9 mouse cellular contexts compared by ENCODE assay signal in the genomic region with DNA sequence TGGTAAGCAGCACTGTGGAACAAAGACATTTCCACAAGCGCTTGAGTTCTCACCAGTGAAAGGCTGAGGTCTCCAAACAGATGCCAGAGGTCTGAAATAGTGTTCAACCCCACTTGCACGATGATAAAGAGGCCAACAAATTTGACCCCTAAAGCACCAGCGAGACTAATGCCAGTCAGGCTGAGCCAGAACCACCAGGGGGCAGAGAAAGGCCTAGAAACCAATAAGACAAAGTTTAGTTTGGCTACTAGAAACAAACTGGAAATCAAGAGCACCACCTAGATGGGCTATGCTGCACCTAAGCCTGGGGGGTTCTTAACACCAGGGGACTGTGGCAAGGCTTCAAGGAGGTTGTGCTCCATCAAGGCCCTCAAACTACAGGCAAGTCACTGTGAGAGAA. TPM values are rescaled to one million over a fixed set of nuclear protein-coding genes. Genes with fewer than 3 reads are reported as not detected.
DNase-seq lines count a peak whose midpoint lies in the region; TF ChIP-seq lines count a peak whose summit lies in the region.
"Had no signal": no experiment of that assay in that cellular context is flagged by ENCODE, and none has a peak within 500 bp of the region (broad histone marks: within the 10 kb centered on the region; RNA-seq: fewer than 3 reads in every experiment).

No protein-coding gene starts in this region.

- DNase-seq in adrenal gland, adult (ENCODE audit: inconsistent age in 2 of 2, low spot score in 1 of 2): peak; percentile 29 to 86
- no peak for DNase-seq in adrenal gland, adult 8-10 months
- DNase-seq in left cerebral cortex, adult 2 months (ENCODE audit: extremely low spot score in 1 of 2, low spot score in 2 of 2): no peak
- no peak for DNase-seq in left cerebral cortex, adult 9 months (ENCODE audit: low spot score in 2 of 2)
- peak; percentile 74 for DNase-seq in adrenal gland, postnatal 14 days
- DNase-seq in kidney, postnatal 4 days: peak; percentile 57 to 59
- peak; percentile 46 for DNase-seq in thymus, postnatal 25 days
- no peak for DNase-seq in right cerebral cortex, postnatal 25 days

- H3K4me3 ChIP-seq in left cerebral cortex, adult 2 months: no peak overlapping the region

- no peak overlapping the region for H3K27ac ChIP-seq in left cerebral cortex, adult 2 months

- intact Hi-C loops in left cerebral cortex, adult 2 months (cut with DNase I): no loop called here

- TF ChIP-seq CTCF in left cerebral cortex, adult 2 months (IDR thresholded peaks at IDR 0.05): peak; percentile 48

RNA-seq across cellular contexts. Expression of a gene that starts 15.3 kb away (rescaled TPM):
- total RNA-seq in adrenal gland, adult 8-10 months (2022): 100 to 1,000 TPM in 3 of 4 experiments, 10 to 100 TPM in 1; 96.8 to 133 (median 104) TPM
- total RNA-seq in left cerebral cortex, adult 2 months (2021): 10 to 100 TPM; 48.9 to 50.3 TPM
- 86.3 and 153 TPM in 2 replicates for total RNA-seq in adrenal gland, postnatal 14 days (2021)

RNA-seq across cellular contexts. Expression of a gene that starts 16.1 kb away (rescaled TPM):
- total RNA-seq in adrenal gland, adult 8-10 months (2022): 10 to 100 TPM; 14.5 to 16.6 (median 15.7) TPM
- 10 to 100 TPM; 16.4 to 19.6 TPM for total RNA-seq in left cerebral cortex, adult 2 months (2021)
- total RNA-seq in adrenal gland, postnatal 14 days (2021): 13.2 and 14.7 TPM in 2 replicates

RNA-seq across cellular contexts. Expression of a gene that starts 29.3 kb away (rescaled TPM):
- total RNA-seq in adrenal gland, adult 8-10 months (2022): 1 to 10 TPM; 3.8 to 6.8 (median 5.4) TPM
- 1 to 10 TPM; 9.1 to 9.4 TPM for total RNA-seq in left cerebral cortex, adult 2 months (2021)
- total RNA-seq in adrenal gland, postnatal 14 days (2021): 0.41 and 0.60 TPM in 2 replicates
- total RNA-seq: heart, adult 18-20 months had no signal

Comparison
In these comparisons a context has a peak if more than half of its experiments do, and no peak if none do; other contexts are left out.
1. DNase-seq: peak in adrenal gland, adult (2 of 2), adrenal gland, postnatal 14 days (single experiment), kidney, postnatal 4 days (2 of 2) and thymus, postnatal 25 days (single experiment); none in adrenal gland, adult 8-10 months (single experiment), left cerebral cortex, adult 2 months (0 of 2), left cerebral cortex, adult 9 months (0 of 2) and right cerebral cortex, postnatal 25 days (single experiment).